Mouse (Mus musculus) MEL (cell line): Measurements from ENCODE around the gene Tex44. TPM values are rescaled to one million over a fixed set of nuclear protein-coding genes. Genes with fewer than 3 reads are reported as not detected.

Source experiments
- DNase-seq: peaks from one replicate; pipeline ENCODE4 v3.0.0; 2011; ENCODE audit warnings: low read depth, low spot score
- H3K27ac ChIP-seq: 2 replicates; pipeline ENCODE4 v1.5.1; 2012; ENCODE audit warnings: low read depth, mild to moderate bottlenecking, control low read depth, low read length, moderate library complexity; ENCODE audit not compliant: control insufficient read depth
- H3K27me3 ChIP-seq, 2 experiments: fragments of 150-350 bp in 1 of 2; sonication (generic) in 1 of 2; 2 replicates each; pipeline ENCODE4 v1.6.1; 2012; ENCODE audit warnings: low read length in 2 of 2, mild to moderate bottlenecking in 2 of 2, improper control_type of control experiment in 1 of 2, moderate library complexity in 1 of 2; ENCODE audit not compliant: insufficient read depth in 2 of 2, control insufficient read depth in 1 of 2
- H3K36me3 ChIP-seq, 2 experiments: 2 replicates each; pipeline ENCODE4 v1.6.1; 2012 to 2014; ENCODE audit warnings: low read length in 2 of 2, improper control_type of control experiment in 1 of 2, inconsistent platforms in 1 of 2, mild to moderate bottlenecking in 1 of 2; ENCODE audit not compliant: insufficient read depth in 2 of 2, control insufficient read depth in 1 of 2
- H3K4me1 ChIP-seq, 2 experiments: fragments of 150-350 bp in 1 of 2; sonication (generic) in 1 of 2; 2 replicates each; pipeline ENCODE4 v1.6.1; 2012; ENCODE audit warnings: low read length in 2 of 2, improper control_type of control experiment in 1 of 2, mild to moderate bottlenecking in 1 of 2; ENCODE audit not compliant: insufficient read depth in 2 of 2, control insufficient read depth in 1 of 2
- H3K4me3 ChIP-seq, 2 experiments: fragments of 150-350 bp in 1 of 2; sonication (generic) in 1 of 2; 2 replicates each; pipeline ENCODE4 v1.5.1; 2012; ENCODE audit warnings: low read depth in 2 of 2, low read length in 2 of 2, mild to moderate bottlenecking in 2 of 2, moderate library complexity in 2 of 2, control low read depth in 1 of 2, improper control_type of control experiment in 1 of 2; ENCODE audit not compliant: control insufficient read depth in 1 of 2, insufficient read depth in 1 of 2
- H3K79me2 ChIP-seq: 2 replicates; pipeline ENCODE4 v1.6.1; 2012; ENCODE audit warnings: mild to moderate bottlenecking, low read length, moderate library complexity; ENCODE audit not compliant: control insufficient read depth, poor library complexity, insufficient read depth
- H3K9ac ChIP-seq: 2 replicates; pipeline ENCODE4 v1.6.1; 2012; ENCODE audit warnings: low read depth, mild to moderate bottlenecking, control low read depth, low read length, moderate library complexity; ENCODE audit not compliant: control insufficient read depth, poor library complexity, severe bottlenecking
- H3K9me3 ChIP-seq: fragments of 150-350 bp; sonication (generic); replicated peaks from 2 replicates; pipeline ENCODE4 v1.6.1; 2012; ENCODE audit warnings: mild to moderate bottlenecking, low read length, improper control_type of control experiment, moderate library complexity; ENCODE audit not compliant: insufficient read depth
- HCFC1 ChIP-seq: IDR thresholded peaks from 2 replicates; pipeline ENCODE4 v1.6.1; 2012; ENCODE audit warnings: low read depth, mild to moderate bottlenecking, inconsistent platforms, low read length, improper control_type of control experiment, moderate library complexity
- JUND ChIP-seq: IDR thresholded peaks from 2 replicates; pipeline ENCODE4 v1.6.1; 2011; ENCODE audit warnings: low read depth, mild to moderate bottlenecking, improper control_type of control experiment, low read length
- KAT2A ChIP-seq: conservative IDR thresholded peaks from 2 replicates; pipeline ENCODE4 v1.6.1; 2012; ENCODE audit warnings: low read depth, low read length, improper control_type of control experiment, inconsistent platforms
- MEF2A ChIP-seq: IDR thresholded peaks from 2 replicates; pipeline ENCODE4 v1.6.1; 2014; ENCODE audit warnings: low read depth, mild to moderate bottlenecking, inconsistent platforms, low read length, improper control_type of control experiment; ENCODE audit not compliant: poor library complexity, insufficient replicate concordance, severe bottlenecking; ENCODE audit errors: extremely low read depth
- MXI1 ChIP-seq: IDR thresholded peaks from 2 replicates; pipeline ENCODE4 v1.6.1; 2011; ENCODE audit warnings: mild to moderate bottlenecking, low read depth, low read length, improper control_type of control experiment
- MYB ChIP-seq: IDR thresholded peaks from 2 replicates; pipeline ENCODE4 v1.6.1; 2011; ENCODE audit warnings: mild to moderate bottlenecking, low read depth, low read length, improper control_type of control experiment
- POLR2A ChIP-seq, 2 experiments: IDR thresholded peaks; 2 replicates each; pipeline ENCODE4 v1.6.1; 2011 to 2012; ENCODE audit warnings: low read length in 2 of 2, mild to moderate bottlenecking in 2 of 2, control low read depth in 1 of 2, improper control_type of control experiment in 1 of 2, low read depth in 1 of 2, moderate library complexity in 1 of 2; ENCODE audit not compliant: control insufficient read depth in 1 of 2, insufficient read depth in 1 of 2, poor library complexity in 1 of 2
- SMC3 ChIP-seq: IDR thresholded peaks from 2 replicates; pipeline ENCODE4 v1.6.1; 2011; ENCODE audit warnings: low read depth, low read length, improper control_type of control experiment
- TAL1 ChIP-seq: IDR thresholded peaks from 2 replicates; pipeline ENCODE4 v1.6.1; 2012; ENCODE audit warnings: mild to moderate bottlenecking, inconsistent platforms, low read length, moderate library complexity, mixed read lengths
- TBP ChIP-seq: IDR thresholded peaks from 2 replicates; pipeline ENCODE4 v1.8.0; 2011; ENCODE audit warnings: low read depth, low read length, improper control_type of control experiment
- TCF12 ChIP-seq: IDR thresholded peaks from 2 replicates; pipeline ENCODE4 v1.6.1; 2014; ENCODE audit warnings: low read depth, mild to moderate bottlenecking, inconsistent platforms, low read length, improper control_type of control experiment, moderate library complexity
- UBTF ChIP-seq: IDR thresholded peaks from 2 replicates; pipeline ENCODE4 v1.6.1; 2012; ENCODE audit warnings: low read depth, mild to moderate bottlenecking, inconsistent platforms, low read length, improper control_type of control experiment, moderate library complexity, borderline replicate concordance; ENCODE audit not compliant: insufficient read depth
- ZMIZ1 ChIP-seq: IDR thresholded peaks from 2 replicates; pipeline ENCODE4 v1.6.1; 2012; ENCODE audit warnings: low read depth, mild to moderate bottlenecking, inconsistent platforms, low read length, improper control_type of control experiment, moderate library complexity
- polyA plus RNA-seq, 2 experiments: library from polyadenylated mRNA; stranded (reverse) in 1 of 2; unstranded in 1 of 2; fragments of >175 nt in 1 of 2; fragments of >200 nt in 1 of 2; gene quantifications; 2 replicates each; pipeline versions ENCODE4 v1.2.1 to v1.2.4; 2012; ENCODE audit warnings: low replicate concordance in 2 of 2, low read depth in 1 of 2; ENCODE audit not compliant: insufficient read length in 2 of 2, insufficient read depth in 1 of 2, missing spikeins in 1 of 2
- total RNA-seq: library from RNA; depleted of rRNA; stranded (reverse); fragments of 300-350 nt; gene quantifications from 2 replicates; pipeline ENCODE4 v1.2.3, GENCODE M21; 2012

Tex44 gene
- total and polyA plus RNA-seq, 3 experiments, result not detected

DNA sequence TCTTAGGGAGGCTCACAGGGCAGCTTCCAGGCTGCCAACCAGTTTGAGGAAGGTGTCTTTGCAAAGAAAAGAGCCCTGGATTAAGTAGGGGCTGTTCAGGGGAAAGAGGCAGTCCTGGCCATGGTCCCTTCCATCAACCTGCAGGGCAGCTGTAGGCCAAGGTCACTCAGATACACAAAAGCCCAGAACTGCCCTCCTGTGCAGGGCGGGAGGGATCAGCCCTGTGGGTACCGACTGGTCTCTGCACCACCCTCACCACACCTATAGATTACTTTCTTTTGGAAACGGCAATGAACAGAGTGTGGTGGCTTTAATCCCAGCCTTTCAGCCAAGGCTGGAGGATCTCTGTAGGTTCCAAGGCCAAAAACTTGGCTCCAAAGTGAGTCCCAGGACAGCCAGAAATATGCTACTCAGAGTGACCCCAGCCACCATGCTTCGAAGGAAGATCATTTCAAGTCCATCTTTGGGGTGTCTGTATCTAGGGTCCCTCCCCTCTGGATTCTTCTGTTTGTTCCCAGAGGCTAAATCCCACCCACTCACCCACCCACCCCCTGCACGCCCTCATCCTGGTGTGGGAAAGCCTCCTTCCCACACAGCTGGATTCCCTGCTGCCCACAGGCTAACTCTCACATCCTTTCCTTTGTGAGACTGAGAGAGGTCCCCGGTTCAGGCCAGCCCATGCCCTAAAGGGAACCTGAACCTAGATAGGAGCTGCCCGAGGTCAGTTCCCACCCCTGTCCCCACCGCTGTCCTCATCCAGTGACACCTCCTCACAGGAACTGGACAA lies 17.4 kb downstream of the Tex44 start:
- H3K79me2 ChIP-seq, result peaks cover 11% of the 10 kb centered on the region; the same call in 1 of the 2 replicates
- H3K27me3 ChIP-seq, result no peaks in the 10 kb centered on the region
- peak overlapping the region; percentile 90 for H3K27ac ChIP-seq
- TF ChIP-seq TCF12, result no peak
- no peak for TF ChIP-seq TAL1
- TF ChIP-seq JUND, result no peak
- no peak for TF ChIP-seq POLR2A (IDR thresholded peaks at IDR 0.05; ENCODE audit: control insufficient read depth in 1 of 2, insufficient read depth in 1 of 2, low read depth in 1 of 2, low read length in 2 of 2, poor library complexity in 1 of 2)
- TF ChIP-seq MYB, result no peak
- TF ChIP-seq UBTF, result no peak
- TF ChIP-seq KAT2A, result no peak
- TF ChIP-seq MEF2A, result no peak
- no peak for TF ChIP-seq MXI1
- no peak for TF ChIP-seq TBP
- no peak for TF ChIP-seq HCFC1
- no peak for TF ChIP-seq ZMIZ1
- H3K4me3 ChIP-seq, result peak overlapping the region; percentile 58 to 71
- peaks cover 0 to 21% of the 10 kb centered on the region in 2 experiments; a peak in 2 of 4 replicates for H3K4me1 ChIP-seq
- no peaks in the 10 kb centered on the region for H3K9me3 ChIP-seq
- DNase-seq, result no peak
- H3K36me3 ChIP-seq, result peaks cover 0 to 19% of the 10 kb centered on the region in 2 experiments; a peak in 2 of 4 replicates
- H3K9ac ChIP-seq, result peak overlapping the region; percentile 92

DNA sequence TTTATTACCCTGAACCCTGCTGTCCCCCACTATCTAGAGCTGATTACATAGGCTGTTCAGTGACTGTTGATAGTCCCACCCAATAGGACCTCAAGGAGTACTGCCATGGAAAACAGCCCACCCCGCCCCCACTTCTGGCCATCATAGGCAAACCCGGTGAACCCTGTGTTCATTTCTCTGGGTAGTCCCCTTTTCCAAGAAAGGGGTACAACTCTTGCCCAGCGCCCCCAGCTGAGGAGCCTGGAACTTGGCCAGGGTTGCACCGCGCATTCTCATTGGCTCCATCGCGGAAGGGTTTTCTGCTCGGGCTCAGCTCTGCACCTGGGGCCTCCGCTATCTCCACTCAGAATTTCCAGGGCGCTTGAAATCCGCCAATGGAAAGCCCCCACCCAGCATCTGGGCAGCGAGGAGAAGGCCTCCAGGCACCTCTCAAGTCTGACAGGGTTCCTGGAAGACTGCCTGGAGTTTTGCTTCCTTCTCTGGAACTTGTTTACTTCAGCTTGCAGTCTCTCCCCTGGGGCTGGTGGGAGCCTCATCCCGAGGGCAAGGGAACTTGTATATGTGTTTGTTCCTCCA lies 21.6 kb downstream of the Tex44 start:
- Histone ChIP-seq H3K27ac (no peak overlapping the region), H3K9me3 (no peaks in the 10 kb centered on the region), H3K4me3 (no peak overlapping the region), H3K9ac (no peak overlapping the region), H3K27me3 (no peaks in the 10 kb centered on the region), H3K4me1 (peaks cover 0 to 18% of the 10 kb centered on the region in 2 experiments; a peak in 3 of 4 replicates), H3K79me2 (peaks cover 3% of the 10 kb centered on the region; the same call in 1 of the 2 replicates), H3K36me3 (peaks cover 0 to 15% of the 10 kb centered on the region in 2 experiments; a peak in 2 of 4 replicates)
- TF ChIP-seq SMC3, result no peak
- DNase-seq, result no peak
